Mouse (Mus musculus) ES-CJ7 (cell line): Measurements from ENCODE around the gene Cdkl3.
"Not testable (repeated sequence)": the region's sequence is repeated elsewhere in the genome, so short reads cannot be mapped to it uniquely, and the experiment has no call there.

Source experiments
- DNase-seq: peaks from one replicate; pipeline ENCODE4 v3.0.0; 2011; ENCODE audit warnings: low read depth, low spot score

The Cdkl3 gene

DNA sequence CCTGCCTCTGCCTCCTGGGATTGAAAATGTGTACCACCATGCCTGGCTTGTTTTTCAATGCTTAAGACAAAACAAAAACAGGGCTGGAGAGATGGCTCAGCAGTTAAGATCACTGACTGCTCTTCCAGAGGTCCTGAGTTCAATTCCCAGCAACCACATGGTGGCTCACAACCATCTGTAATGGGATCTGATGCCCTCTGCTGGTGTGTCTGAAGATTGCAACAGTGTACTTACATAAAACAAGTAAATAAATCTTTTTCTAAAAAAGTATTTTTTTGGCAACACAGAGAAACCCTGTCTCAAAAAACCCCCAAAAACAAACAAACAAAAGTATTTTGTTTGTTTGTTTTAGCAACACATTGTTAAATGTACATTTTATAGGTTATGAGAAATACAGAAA is 116.4 kb downstream of the Cdkl3 start:
- not testable (repeated sequence) for DNase-seq

DNA sequence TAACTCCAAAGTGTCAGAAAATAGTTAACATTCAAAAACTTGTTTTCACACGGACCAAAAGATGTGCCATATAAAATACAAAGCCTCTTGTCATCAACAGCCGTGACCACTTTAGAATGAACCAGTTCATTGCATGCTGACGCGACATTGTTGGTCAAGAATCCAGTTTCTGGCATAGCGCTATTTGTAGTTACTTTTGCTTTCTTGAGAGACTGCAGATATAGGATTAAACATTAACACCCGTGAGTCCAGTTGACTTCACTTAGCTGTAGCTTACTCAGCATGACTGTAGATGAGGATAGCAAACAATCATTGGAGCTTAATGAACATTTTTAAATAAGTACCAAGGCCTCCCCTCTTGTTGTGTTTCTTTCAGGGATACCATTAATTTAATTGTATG is 118.0 kb downstream of the Cdkl3 start:
- no peak for DNase-seq

DNA sequence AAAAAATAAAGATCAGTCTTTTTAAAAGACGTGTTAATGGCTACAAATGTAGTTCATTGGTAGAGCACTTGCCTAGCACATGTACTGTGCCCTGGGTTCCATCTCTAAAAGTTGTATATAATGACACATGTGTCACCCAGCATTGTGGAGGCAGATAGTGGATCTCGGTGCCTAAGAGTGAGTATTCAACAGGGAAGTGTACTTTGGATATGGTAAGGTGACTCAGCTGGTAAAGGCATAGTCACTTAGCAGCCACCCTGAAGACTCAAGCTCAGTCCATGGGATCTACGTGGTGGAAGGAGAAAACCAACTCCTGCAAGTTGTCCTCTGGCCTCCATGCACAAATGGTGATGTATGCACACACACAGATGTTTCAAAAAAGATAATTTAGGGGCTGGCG is 120.4 kb downstream of the Cdkl3 start:
- no peak for DNase-seq

DNA sequence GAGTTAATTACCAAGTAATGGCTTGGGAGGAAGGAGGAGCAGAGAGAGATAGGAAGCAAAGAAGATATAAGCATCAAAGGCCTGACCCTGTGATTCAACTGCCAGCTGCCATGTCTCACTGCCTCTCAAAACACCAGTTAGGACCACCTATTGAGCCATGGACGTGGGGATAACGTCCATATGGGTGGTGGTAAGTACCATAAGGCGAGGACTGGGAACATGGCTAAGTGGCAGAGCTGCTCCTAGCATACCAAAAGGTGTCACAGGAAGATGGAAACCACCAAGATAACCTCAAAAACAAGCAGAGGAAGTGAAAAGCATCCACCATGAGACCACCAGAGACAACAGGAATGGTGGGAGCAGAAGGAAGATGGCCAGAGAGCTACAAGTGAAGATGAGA is 123.1 kb downstream of the Cdkl3 start:
- DNase-seq, result no peak

DNA sequence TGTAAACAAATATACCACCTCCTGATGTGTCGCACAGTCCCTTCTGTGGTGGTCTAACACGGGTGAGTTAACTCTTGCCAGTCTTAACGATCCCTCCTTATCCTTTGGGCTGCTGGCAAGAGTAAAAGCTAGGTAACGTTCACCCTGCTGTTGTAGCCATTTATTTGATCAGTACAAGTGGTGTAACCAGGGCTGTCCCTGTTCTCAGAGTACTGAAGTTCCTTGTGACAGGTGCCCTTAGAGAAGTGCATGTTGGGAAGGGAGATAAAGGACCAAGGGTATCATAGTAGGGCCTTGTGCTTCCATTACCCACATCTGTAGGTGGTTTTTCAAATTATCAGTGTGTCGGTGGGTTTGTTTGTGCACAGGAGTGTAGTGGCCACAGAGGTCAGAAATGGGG is 123.7 kb downstream of the Cdkl3 start:
- DNase-seq, result no peak

DNA sequence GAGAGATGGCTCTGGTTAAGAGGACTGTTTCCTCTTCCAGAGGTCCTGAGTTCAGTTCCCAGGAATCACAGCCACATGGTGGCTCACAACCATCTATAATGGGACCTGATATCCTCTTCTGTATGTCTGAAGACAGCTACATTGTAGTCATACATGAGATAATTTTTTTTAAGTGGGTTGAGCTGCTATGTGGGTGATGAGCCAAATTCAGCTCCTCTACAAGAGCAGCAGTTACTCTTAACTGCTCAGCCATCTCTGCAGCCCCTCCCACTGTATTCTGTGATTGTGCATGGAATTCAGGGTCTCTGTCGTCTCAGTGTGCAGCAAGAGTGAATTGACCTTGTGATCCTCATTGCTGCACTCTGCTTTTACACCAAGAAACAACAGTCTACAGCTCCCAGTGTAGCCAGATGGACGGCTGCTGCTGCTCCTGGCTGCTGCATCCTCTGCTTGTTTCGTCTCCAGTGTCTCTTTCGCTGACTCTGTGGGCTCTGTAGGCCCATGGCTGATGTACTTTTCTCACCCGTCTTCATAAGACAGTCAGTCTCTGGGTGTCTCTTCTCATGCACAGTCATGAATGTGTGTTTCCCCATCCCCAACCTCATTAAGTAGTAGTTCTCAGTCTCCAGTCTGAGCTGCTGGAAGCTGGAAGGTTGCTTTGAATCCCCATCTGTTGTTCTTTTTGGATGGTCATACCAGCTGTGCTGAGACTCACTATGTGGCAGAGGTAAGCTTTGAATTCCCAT is 124.5 kb downstream of the Cdkl3 start:
- DNase-seq, result no peak

DNA sequence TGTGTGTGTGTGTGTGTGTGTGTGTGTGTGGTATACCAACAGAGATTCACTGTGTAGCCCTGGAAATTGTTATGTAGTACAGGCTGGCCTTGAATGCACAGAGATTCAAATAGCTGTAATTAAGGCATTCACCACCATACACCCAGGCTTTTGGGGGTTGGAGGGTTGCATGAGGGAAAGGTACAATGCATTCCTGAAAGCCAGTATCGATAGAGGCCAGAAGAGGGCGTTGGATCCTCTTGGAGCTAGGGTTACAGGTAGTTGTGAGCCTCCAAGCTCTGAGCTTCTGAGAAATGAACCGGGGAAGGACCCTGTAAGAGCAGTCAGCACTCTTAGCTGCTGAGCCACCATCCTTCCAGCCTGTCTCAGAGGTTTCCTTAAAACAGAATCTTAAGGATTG is 125.2 kb downstream of the Cdkl3 start:
- DNase-seq, result peak; percentile 59

DNA sequence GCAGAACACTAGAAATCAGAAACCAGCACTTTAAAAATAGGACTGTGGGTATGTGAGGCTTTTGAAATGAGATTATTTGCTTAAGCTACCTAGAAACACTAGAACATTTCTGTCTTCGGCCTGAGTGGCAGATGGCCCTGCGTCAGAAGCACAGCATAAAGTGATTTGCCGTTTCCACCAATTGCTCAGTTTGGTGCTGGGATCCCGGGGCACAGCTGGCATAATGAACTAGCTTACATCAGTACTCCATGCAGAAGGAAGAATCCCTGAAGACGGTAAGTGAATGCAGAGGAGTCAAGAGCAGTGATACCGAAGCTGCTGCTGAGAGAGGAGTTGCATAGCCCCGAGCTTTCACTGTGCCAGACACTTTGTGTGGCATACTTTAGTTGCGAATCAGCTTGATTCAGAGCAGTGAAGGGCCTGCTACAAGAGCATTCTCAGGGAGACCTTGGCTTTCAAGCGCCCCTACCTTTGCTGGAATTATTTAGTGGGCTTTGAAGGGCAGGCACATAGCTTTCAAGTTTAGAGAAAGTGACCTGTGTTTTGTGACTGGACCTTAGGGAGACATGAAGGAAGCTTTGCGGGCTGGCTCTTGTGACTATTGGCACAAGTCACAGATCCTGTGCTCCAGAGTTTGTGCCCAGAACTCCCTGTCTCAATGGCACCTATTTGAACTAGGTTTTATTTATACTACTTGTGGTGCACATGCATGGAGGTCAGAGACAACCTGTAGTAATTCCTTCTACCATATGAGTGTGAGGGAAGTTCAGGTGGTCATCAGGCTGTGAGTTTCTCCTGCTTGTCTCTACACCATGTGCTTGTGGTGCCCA is 125.8 kb downstream of the Cdkl3 start:
- DNase-seq, result no peak

DNA sequence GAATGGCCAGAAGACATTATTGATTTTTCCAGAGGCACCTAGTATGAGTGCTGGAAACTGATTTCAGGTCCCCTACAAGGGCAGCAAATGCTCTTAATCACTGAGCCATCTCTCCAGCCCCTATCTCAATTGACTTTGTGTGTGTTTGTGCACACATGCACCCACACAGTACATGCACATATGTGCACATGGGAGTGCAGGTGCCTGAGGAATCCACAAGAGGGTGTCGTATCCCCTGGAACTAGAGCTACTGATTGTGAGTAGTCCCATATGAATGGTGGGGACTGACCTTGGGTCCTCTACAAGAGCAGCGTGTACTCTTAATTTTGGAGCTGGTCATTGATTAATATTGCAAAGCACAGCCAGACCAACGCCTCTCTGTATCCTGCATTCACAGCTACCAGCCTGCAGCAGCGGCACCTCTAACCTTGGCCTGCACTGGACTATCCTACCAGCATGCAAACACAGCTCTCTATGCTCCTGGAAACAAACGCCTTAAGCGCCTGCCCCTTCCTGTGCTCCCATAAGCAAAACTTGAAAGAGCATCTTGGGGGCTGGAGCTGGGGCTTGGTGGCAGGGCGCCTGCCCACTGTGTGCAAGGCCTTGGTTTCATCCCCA is 126.5 kb downstream of the Cdkl3 start:
- DNase-seq, result peak; percentile 44
